Mouse (Mus musculus) heart, embryonic 15.5 days (tissue): ENCODE measurements at regions not wholly inside any gene's neighbourhood (a gene's known extent, or its start where the extent isn't known, plus 50 kb on each side); places are given as distances from the start of the nearest gene placed in this dataset.

Experiments used
- ATAC-seq: fragments of 200-750 bp; cut with Nextera tagmentation; replicated peaks from 2 replicates; pipeline ENCODE4 v1.8.0; 2017; ENCODE audit warnings: low read depth, moderate TSS enrichment; ENCODE audit not compliant: insufficient number of reproducible peaks, insufficient read depth, low FRiP score
- H3K27ac ChIP-seq: fragments of 300-500 bp; sonication (generic); 2 replicates; pipeline ENCODE4 v1.5.1; 2015; ENCODE audit warnings: mild to moderate bottlenecking, inconsistent platforms
- H3K27me3 ChIP-seq: fragments of 300-500 bp; sonication (generic); 2 replicates; pipeline ENCODE4 v1.6.1; 2015; ENCODE audit warnings: inconsistent platforms
- H3K36me3 ChIP-seq: fragments of 300-500 bp; sonication (generic); 2 replicates; pipeline ENCODE4 v1.6.1; 2015; ENCODE audit warnings: mild to moderate bottlenecking, inconsistent platforms
- H3K4me1 ChIP-seq: fragments of 300-500 bp; sonication (generic); replicated peaks from 2 replicates; pipeline ENCODE4 v1.6.1; 2015; ENCODE audit warnings: inconsistent platforms
- H3K4me2 ChIP-seq: fragments of 300-500 bp; sonication (generic); 2 replicates; pipeline ENCODE4 v1.6.1; 2015; ENCODE audit warnings: inconsistent platforms, mild to moderate bottlenecking, moderate library complexity
- H3K4me3 ChIP-seq: fragments of 300-500 bp; sonication (generic); 2 replicates; pipeline ENCODE4 v1.5.1; 2015; ENCODE audit warnings: mild to moderate bottlenecking, inconsistent platforms
- H3K9ac ChIP-seq: fragments of 300-500 bp; sonication (generic); 2 replicates; pipeline ENCODE4 v1.6.1; 2015; ENCODE audit warnings: mild to moderate bottlenecking, inconsistent platforms
- H3K9me3 ChIP-seq: fragments of 300-500 bp; sonication (generic); replicated peaks from 2 replicates; pipeline ENCODE4 v1.6.1; 2016; ENCODE audit warnings: inconsistent platforms
- WGBS: fragments of 180-500 bp; shearing (Covaris S2); methylation state at CpG from one replicate; pipeline ENCODE4 v1.1.7; 2015; ENCODE audit warnings: mixed read lengths; 5-methylcytosine and 5-hydroxymethylcytosine counted together

GRCm38 (mm10) chr15:61670556-61670955 is 747.7 kb upstream of the A1bg start:
- 70% methylated on average over 5 of the region's 5 CpGs for WGBS
- H3K27ac ChIP-seq, result no peak overlapping the region
- no peak for ATAC-seq

GRCm38 (mm10) chr15:61660581-61660980 is 737.8 kb upstream of the A1bg start:
- Histone ChIP-seq H3K36me3 (no peaks in the 10 kb centered on the region), H3K4me1 (no peaks in the 10 kb centered on the region), H3K27me3 (no peaks in the 10 kb centered on the region), H3K27ac (no peak overlapping the region), H3K9me3 (no peaks in the 10 kb centered on the region), H3K9ac (no peak overlapping the region), H3K4me3 (no peak overlapping the region), H3K4me2 (no peak overlapping the region)
- no peak for ATAC-seq
- WGBS, result 58% methylated on average over 3 of the region's 3 CpGs

More at GRCm38 (mm10) chr15:61670556-61670955, 747.7 kb upstream of the A1bg start:
- H3K4me3 ChIP-seq, result no peak overlapping the region
- H3K27me3 ChIP-seq, result no peaks in the 10 kb centered on the region
- H3K9me3 ChIP-seq, result no peaks in the 10 kb centered on the region
- no peak overlapping the region for H3K9ac ChIP-seq
- H3K36me3 ChIP-seq, result no peaks in the 10 kb centered on the region
- H3K4me2 ChIP-seq, result no peak overlapping the region
- H3K4me1 ChIP-seq, result no peaks in the 10 kb centered on the region

- H3K36me3 ChIP-seq, result no peaks in the 10 kb centered on the region
- H3K4me2 ChIP-seq, result no peak overlapping the region
- no peaks in the 10 kb centered on the region for H3K4me1 ChIP-seq
- H3K27ac ChIP-seq, result no peak overlapping the region
- no peaks in the 10 kb centered on the region for H3K9me3 ChIP-seq
- H3K4me3 ChIP-seq, result no peak overlapping the region
- no peaks in the 10 kb centered on the region for H3K27me3 ChIP-seq
- ATAC-seq, result no peak
- H3K9ac ChIP-seq, result no peak overlapping the region
Observed at GRCm38 (mm10) chr15:61656951-61657350, 734.1 kb upstream of the A1bg start.

GRCm38 (mm10) chr15:61654846-61655245 is 732.0 kb upstream of the A1bg start:
- Histone ChIP-seq H3K27ac (no peak overlapping the region), H3K9ac (no peak overlapping the region), H3K4me1 (no peaks in the 10 kb centered on the region), H3K36me3 (no peaks in the 10 kb centered on the region), H3K27me3 (no peaks in the 10 kb centered on the region), H3K9me3 (no peaks in the 10 kb centered on the region), H3K4me3 (no peak overlapping the region), H3K4me2 (no peak overlapping the region)
- WGBS, result 92% methylated on average over 1 of the region's 1 CpGs
- ATAC-seq, result no peak

- Histone ChIP-seq H3K4me3 (no peak overlapping the region), H3K4me2 (no peak overlapping the region), H3K27ac (no peak overlapping the region), H3K27me3 (no peaks in the 10 kb centered on the region), H3K4me1 (no peaks in the 10 kb centered on the region), H3K9me3 (no peaks in the 10 kb centered on the region), H3K36me3 (no peaks in the 10 kb centered on the region), H3K9ac (no peak overlapping the region)
- 90% methylated on average over 1 of the region's 1 CpGs for WGBS
- no peak for ATAC-seq
Observed at GRCm38 (mm10) chr15:61653853-61654252, 731.0 kb upstream of the A1bg start.

DNA sequence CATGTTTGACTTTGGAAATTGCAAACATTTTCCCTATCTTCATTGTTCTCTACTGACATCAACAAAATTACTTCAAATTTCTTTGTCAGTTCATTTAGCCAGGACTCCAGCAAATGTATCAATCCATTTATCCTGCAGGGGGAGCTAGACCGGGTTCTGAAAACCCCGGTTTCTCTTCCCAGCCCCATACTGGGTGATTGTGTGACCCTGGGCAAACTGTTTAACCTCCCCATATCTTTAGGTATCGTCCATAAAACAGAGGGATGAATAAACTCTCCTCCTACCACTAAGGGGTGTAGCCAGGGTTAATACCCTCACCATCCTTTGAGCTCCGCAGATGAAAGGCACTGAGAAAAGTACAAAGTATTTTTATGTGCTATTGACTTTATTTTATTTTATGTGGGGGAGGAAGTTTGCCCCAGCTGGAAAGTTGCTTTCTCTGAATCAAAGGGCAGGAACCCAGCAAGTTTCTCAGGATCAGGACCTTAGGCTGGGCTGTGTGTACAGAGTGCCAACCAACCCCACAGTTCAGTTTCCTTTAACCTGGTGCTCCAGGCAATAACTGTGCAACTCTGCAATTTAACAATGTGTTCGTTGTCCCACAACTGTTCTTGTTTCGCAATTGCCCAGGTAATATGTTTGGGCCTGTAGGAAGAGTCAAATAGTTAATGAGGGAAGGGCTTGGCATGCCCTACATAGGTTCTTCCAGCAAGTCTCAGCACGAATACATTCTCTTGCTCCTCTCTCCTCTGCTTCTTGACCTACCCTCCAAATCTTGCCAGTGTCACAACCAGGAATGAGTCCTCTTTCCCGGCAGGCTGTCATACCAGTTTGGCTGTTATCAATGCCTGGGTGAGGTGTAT is 696.1 kb upstream of the A1bg start:
- no peaks in the 10 kb centered on the region for H3K4me1 ChIP-seq
- no peaks in the 10 kb centered on the region for H3K9me3 ChIP-seq
- no peak overlapping the region for H3K27ac ChIP-seq
- WGBS, result 70% methylated on average over 8 of the region's 8 CpGs
- no peak overlapping the region for H3K4me3 ChIP-seq
- no peak for ATAC-seq
- no peak overlapping the region for H3K4me2 ChIP-seq
- H3K36me3 ChIP-seq, result no peaks in the 10 kb centered on the region
- H3K27me3 ChIP-seq, result no peaks in the 10 kb centered on the region
- no peak overlapping the region for H3K9ac ChIP-seq

DNA sequence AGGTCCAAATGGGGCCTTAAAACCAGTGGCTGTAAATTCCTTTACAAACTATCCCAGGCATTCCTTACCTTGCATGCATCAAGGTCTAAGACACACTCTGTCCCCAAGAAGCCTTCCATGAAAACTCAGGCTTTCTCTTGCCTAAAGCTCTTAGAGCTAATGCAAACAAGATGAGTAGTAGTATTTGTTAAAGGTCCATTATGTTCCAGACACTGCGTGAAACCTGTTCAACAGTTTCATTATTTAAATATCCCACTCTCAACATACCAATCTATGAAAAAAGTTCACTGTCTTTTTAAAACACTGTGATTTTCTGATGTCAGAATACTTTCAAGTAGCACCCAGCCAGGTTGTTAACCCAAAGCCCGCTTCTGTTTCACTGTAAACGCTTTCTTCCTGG is 687.9 kb upstream of the A1bg start:
- 89% methylated on average over 3 of the region's 3 CpGs for WGBS

DNA sequence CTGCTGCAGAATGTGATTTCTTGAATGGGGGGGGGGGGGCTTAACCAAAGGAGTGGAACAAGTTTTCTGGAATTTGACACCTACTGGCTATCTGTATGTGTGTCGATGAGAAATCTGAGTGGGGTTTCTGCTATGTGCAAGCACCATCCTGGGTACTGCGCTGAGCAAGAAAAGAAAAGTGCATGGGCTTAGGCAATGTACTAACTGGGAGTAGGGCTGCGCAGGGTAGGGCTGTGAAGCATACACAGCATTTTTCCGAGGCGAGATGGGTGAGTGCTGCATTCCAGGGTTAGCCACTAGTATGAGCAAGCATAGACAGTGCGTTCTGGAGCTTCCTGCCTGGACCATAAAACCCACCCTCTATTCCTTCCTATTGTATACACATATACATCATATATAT is 686.8 kb upstream of the A1bg start:
- peaks cover 2% of the 10 kb centered on the region for H3K4me1 ChIP-seq
- H3K27me3 ChIP-seq, result no peaks in the 10 kb centered on the region
- H3K9me3 ChIP-seq, result no peaks in the 10 kb centered on the region
- WGBS, result 56% methylated on average over 6 of the region's 6 CpGs
- no peak overlapping the region for H3K27ac ChIP-seq
- H3K4me2 ChIP-seq, result no peak overlapping the region
- H3K4me3 ChIP-seq, result no peak overlapping the region
- no peak overlapping the region for H3K9ac ChIP-seq
- ATAC-seq, result no peak
- no peaks in the 10 kb centered on the region for H3K36me3 ChIP-seq

More for the DNA sequence above, 687.9 kb upstream of the A1bg start:
- Histone ChIP-seq H3K4me2 (no peak overlapping the region), H3K9me3 (no peaks in the 10 kb centered on the region), H3K4me1 (peaks cover 2% of the 10 kb centered on the region), H3K27me3 (no peaks in the 10 kb centered on the region), H3K36me3 (no peaks in the 10 kb centered on the region), H3K27ac (no peak overlapping the region), H3K4me3 (no peak overlapping the region), H3K9ac (no peak overlapping the region)
- ATAC-seq, result no peak

- Histone ChIP-seq H3K27me3 (no peaks in the 10 kb centered on the region), H3K4me3 (no peak overlapping the region), H3K27ac (no peak overlapping the region), H3K9me3 (no peaks in the 10 kb centered on the region), H3K4me1 (peaks cover 2% of the 10 kb centered on the region), H3K36me3 (no peaks in the 10 kb centered on the region), H3K9ac (no peak overlapping the region), H3K4me2 (no peak overlapping the region)
- WGBS, result 28% methylated on average over 6 of the region's 6 CpGs
- no peak for ATAC-seq
Observed at GRCm38 (mm10) chr15:61608301-61608731, 685.5 kb upstream of the A1bg start.

- ATAC-seq, result peak; percentile 64; the same call in 1 of the 2 replicates
- Histone ChIP-seq H3K9me3 (no peaks in the 10 kb centered on the region), H3K4me1 (peaks cover 8% of the 10 kb centered on the region; the same call in 1 of the 2 replicates), H3K4me2 (peak overlapping the region; percentile 30), H3K4me3 (no peak overlapping the region), H3K36me3 (no peaks in the 10 kb centered on the region), H3K9ac (no peak overlapping the region), H3K27me3 (no peaks in the 10 kb centered on the region), H3K27ac (peak overlapping the region; percentile 15; the same call in 1 of the 2 replicates)
- WGBS, result 20% methylated on average over 6 of the region's 6 CpGs
Observed at GRCm38 (mm10) chr15:61599734-61600133, 676.9 kb upstream of the A1bg start.

DNA sequence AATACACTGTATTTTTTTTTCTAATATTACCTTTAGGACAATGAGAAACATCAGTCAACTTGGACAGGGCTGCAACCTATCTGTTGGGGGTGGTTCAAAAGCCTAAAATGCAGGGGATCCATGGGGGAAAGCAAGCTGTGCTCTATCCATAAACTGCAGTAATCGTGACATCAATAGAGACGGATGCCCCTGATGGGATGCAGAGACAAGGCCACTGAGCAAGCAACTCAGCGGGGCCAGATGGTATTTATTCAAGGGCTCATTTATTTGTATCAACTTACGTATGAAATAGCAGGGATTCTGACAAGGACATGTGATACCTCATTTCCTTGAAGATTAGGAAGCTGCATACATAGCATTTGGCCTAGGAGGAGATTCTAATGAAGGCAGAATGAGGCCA is 673.5 kb upstream of the A1bg start:
- no peak for ATAC-seq
- Histone ChIP-seq H3K9me3 (no peaks in the 10 kb centered on the region), H3K4me2 (no peak overlapping the region), H3K36me3 (no peaks in the 10 kb centered on the region), H3K9ac (no peak overlapping the region), H3K27me3 (no peaks in the 10 kb centered on the region), H3K4me3 (no peak overlapping the region), H3K4me1 (peaks cover 8% of the 10 kb centered on the region; the same call in 1 of the 2 replicates), H3K27ac (no peak overlapping the region)
- 79% methylated on average over 4 of the region's 4 CpGs for WGBS

DNA sequence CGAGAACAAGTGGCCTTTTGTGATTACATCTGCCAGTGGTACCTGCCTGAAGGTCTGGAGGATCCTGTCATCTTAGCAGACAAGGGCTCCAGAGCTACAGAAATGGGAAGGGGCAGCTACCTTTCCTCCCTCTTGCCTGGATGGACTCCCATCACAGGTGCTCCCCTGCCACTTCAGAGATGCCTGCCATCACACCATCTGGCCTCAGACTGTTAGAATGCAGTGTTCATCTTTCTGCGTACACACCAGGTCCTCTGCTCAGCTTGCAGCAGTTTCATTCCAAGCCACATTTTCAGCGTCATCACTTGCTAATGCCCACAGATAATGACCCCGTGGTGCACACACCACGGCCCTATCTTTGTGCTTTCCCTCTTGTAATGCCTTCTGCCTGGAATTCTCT is 666.1 kb upstream of the A1bg start:
- WGBS, result 56% methylated on average over 5 of the region's 5 CpGs
- no peaks in the 10 kb centered on the region for H3K4me1 ChIP-seq
- no peak for ATAC-seq
- no peaks in the 10 kb centered on the region for H3K36me3 ChIP-seq
- no peak overlapping the region for H3K9ac ChIP-seq
- no peak overlapping the region for H3K4me3 ChIP-seq
- no peaks in the 10 kb centered on the region for H3K9me3 ChIP-seq
- no peak overlapping the region for H3K4me2 ChIP-seq
- no peaks in the 10 kb centered on the region for H3K27me3 ChIP-seq
- no peak overlapping the region for H3K27ac ChIP-seq
